ENCODE assay signal across 9 mouse cellular contexts in the genomic region with DNA sequence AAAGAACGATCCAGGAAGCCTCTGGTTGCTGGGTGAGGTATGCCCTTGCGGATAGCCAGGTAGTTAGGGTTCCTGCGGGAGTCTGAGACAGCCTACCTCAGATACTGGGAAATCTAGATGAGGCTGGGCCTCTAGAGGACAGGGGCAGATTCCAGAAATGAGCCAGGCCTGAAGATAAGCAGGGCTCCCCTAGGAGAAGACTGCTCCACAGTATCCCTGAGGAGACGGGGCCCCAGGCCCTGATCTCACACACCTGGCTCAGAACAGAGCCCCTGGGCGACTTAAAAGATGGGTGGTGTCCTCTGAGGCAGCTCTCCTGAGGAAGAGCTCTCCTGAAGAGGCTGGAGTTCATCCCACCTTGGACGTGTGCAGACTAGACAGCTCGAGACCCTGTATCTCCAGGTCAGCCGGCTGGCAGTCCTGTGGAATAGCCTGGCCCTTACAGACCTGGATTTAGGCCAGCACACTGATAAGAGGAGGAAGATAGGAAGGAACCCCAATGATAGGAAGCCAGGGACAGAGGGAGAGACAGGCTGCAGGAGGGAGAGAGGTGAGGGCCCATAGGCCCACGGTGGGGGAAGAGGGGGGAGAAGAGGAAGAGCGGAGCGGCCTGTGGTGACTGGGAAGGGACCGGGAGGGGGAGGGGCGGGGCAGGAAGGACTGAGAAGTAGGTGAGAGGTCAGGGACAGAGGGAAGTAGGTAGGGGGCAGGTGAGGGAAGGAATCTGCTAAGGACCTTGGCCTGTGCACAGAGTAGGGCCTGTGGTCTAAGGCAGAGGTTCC.
DNase-seq lines count a peak whose midpoint lies in the region; ATAC-seq and TF ChIP-seq lines count a peak whose summit lies in the region.
"Had no signal": no experiment of that assay in that cellular context is flagged by ENCODE, and none has a peak within 500 bp of the region (broad histone marks: within the 10 kb centered on the region; RNA-seq: fewer than 3 reads in every experiment).

No protein-coding gene starts in this region.

- DNase-seq in heart, adult 11 months: peak; percentile 92
- no peak for DNase-seq in heart, adult 2 months
- DNase-seq in lung, postnatal 0 days (ENCODE audit: low spot score): peak; percentile 32
- no peak for DNase-seq in lung, adult 18-20 months
- no peak for DNase-seq in right cerebral cortex, postnatal 10 days (ENCODE audit: low spot score in 2 of 2)

- no peak for TF ChIP-seq POLR2A in heart, adult 2 months (IDR thresholded peaks at IDR 0.05; ENCODE audit: insufficient read depth, low read depth, low read length)

- H3K4me1 ChIP-seq in heart, adult 2 months (ENCODE audit: control insufficient read depth, insufficient read depth, low read length): peaks cover 14% of the 10 kb centered on the region
- H3K4me1 ChIP-seq in lung, postnatal 0 days (ENCODE audit: insufficient read depth, low read depth, low read length): peaks cover 34% of the 10 kb centered on the region; the same call in 1 of the 2 replicates
- H3K4me1 ChIP-seq in limb, embryonic 12.5 days (replicated peaks): peaks cover 69% of the 10 kb centered on the region
- peaks cover 29% of the 10 kb centered on the region for H3K4me1 ChIP-seq in stomach, embryonic 14.5 days (ENCODE audit: control insufficient read depth, insufficient read depth, low read length)

- TF ChIP-seq EP300 in heart, adult 2 months (IDR thresholded peaks at IDR 0.05; ENCODE audit: insufficient read depth, low read depth, low read length): no peak
- no peak for TF ChIP-seq EP300 in lung, postnatal 0 days (IDR thresholded peaks at IDR 0.05)

- TF ChIP-seq CTCF in heart, adult 2 months (IDR thresholded peaks at IDR 0.05): no peak
- TF ChIP-seq CTCF in lung, postnatal 0 days (IDR thresholded peaks at IDR 0.05): no peak

- H3K27ac ChIP-seq in heart, adult 2 months: no peak overlapping the region
- no peak overlapping the region for H3K27ac ChIP-seq in lung, postnatal 0 days (ENCODE audit: low read length)
- 0 out of 2 replicates have a peak overlapping the region, but pooled peaks have one; percentile 36 for H3K27ac ChIP-seq in limb, embryonic 12.5 days
- H3K27ac ChIP-seq in stomach, embryonic 14.5 days (ENCODE audit: low read length): no peak overlapping the region
- H3K27ac ChIP-seq: midbrain, embryonic 12.5 days had no signal

- no peaks in the 10 kb centered on the region for H3K79me2 ChIP-seq in heart, adult 2 months (replicated peaks; ENCODE audit: control insufficient read depth, insufficient read depth, low read length)

- H3K9me3 ChIP-seq in lung, postnatal 0 days (ENCODE audit: low read length): no peaks in the 10 kb centered on the region
- H3K9me3 ChIP-seq in limb, embryonic 12.5 days: no peaks in the 10 kb centered on the region
- H3K9me3 ChIP-seq in stomach, embryonic 14.5 days (ENCODE audit: control insufficient read depth, low read depth, low read length): no peaks in the 10 kb centered on the region
- H3K9me3 ChIP-seq: midbrain, embryonic 12.5 days had no signal

- 46% methylated on average over 13 of the region's 13 CpGs for WGBS in heart, adult 2 months
- WGBS in lung, postnatal 0 days: 46% methylated on average over 12 of the region's 13 CpGs
- WGBS in limb, embryonic 12.5 days: 40% methylated on average over 13 of the region's 13 CpGs
- 52% methylated on average over 13 of the region's 13 CpGs for WGBS in stomach, embryonic 14.5 days

- H3K36me3 ChIP-seq in heart, adult 2 months (ENCODE audit: control insufficient read depth, insufficient read depth, low read length): no peaks in the 10 kb centered on the region
- no peaks in the 10 kb centered on the region for H3K36me3 ChIP-seq in lung, postnatal 0 days (ENCODE audit: insufficient read depth, low read length)
- H3K36me3 ChIP-seq in limb, embryonic 12.5 days: no peaks in the 10 kb centered on the region
- no peaks in the 10 kb centered on the region for H3K36me3 ChIP-seq in stomach, embryonic 14.5 days (ENCODE audit: control insufficient read depth, insufficient read depth, low read length)
- H3K36me3 ChIP-seq: midbrain, embryonic 12.5 days had no signal

- H3K4me2 ChIP-seq in lung, postnatal 0 days (replicated peaks; ENCODE audit: low read depth, low read length): no peak overlapping the region
- peak overlapping the region; percentile 3; the same call in 1 of the 2 replicates for H3K4me2 ChIP-seq in limb, embryonic 12.5 days
- no peak overlapping the region for H3K4me2 ChIP-seq in stomach, embryonic 14.5 days (replicated peaks; ENCODE audit: low read depth, low read length)
- H3K4me2 ChIP-seq: midbrain, embryonic 12.5 days had no signal

- ATAC-seq in lung, postnatal 0 days: peak; percentile 16; the same call in 1 of the 2 replicates
- no peak for ATAC-seq in limb, embryonic 12.5 days (ENCODE audit: insufficient number of reproducible peaks, insufficient read depth, low FRiP score, low TSS enrichment, low read depth)
- peak; percentile 14; the same call in 1 of the 2 replicates for ATAC-seq in stomach, embryonic 14.5 days (ENCODE audit: insufficient number of reproducible peaks, insufficient read depth, low FRiP score, low read depth)
- ATAC-seq in erythroid progenitor cell, adult 5-6 weeks (replicated peaks; ENCODE audit: low FRiP score, poor library complexity, severe bottlenecking): no peak

- H3K27me3 ChIP-seq in heart, adult 2 months (ENCODE audit: control insufficient read depth, insufficient read depth, low read length): no peaks in the 10 kb centered on the region
- no peaks in the 10 kb centered on the region for H3K27me3 ChIP-seq in lung, postnatal 0 days (replicated peaks; ENCODE audit: insufficient read depth, low read length)
- H3K27me3 ChIP-seq in limb, embryonic 12.5 days: peaks cover 32% of the 10 kb centered on the region
- H3K27me3 ChIP-seq in stomach, embryonic 14.5 days (ENCODE audit: control insufficient read depth, insufficient read depth, low read length): no peaks in the 10 kb centered on the region

- no peak overlapping the region for H3K4me3 ChIP-seq in heart, adult 2 months
- no peak overlapping the region for H3K4me3 ChIP-seq in lung, postnatal 0 days (ENCODE audit: low read depth, low read length)
- H3K4me3 ChIP-seq in limb, embryonic 12.5 days (replicated peaks): no peak overlapping the region
- no peak overlapping the region for H3K4me3 ChIP-seq in stomach, embryonic 14.5 days (ENCODE audit: low read depth, low read length)
- H3K4me3 ChIP-seq: midbrain, embryonic 12.5 days had no signal

- no peak overlapping the region for H3K9ac ChIP-seq in heart, adult 2 months (ENCODE audit: low read depth, low read length)
- H3K9ac ChIP-seq in lung, postnatal 0 days (replicated peaks; ENCODE audit: low read depth): no peak overlapping the region
- H3K9ac ChIP-seq in limb, embryonic 12.5 days (replicated peaks): 0 out of 2 replicates have a peak overlapping the region, but pooled peaks have one; percentile 19
- no peak overlapping the region for H3K9ac ChIP-seq in stomach, embryonic 14.5 days (replicated peaks; ENCODE audit: low read depth, low read length)
- H3K9ac ChIP-seq: midbrain, embryonic 12.5 days had no signal

- intact Hi-C loops in heart, adult 2 months (cut with DNase I): no loop called here

Comparison
In these comparisons a context has a peak if more than half of its experiments do, and no peak if none do; other contexts are left out.
1. DNase-seq: peak in heart, adult 11 months (single experiment) and lung, postnatal 0 days (single experiment); none in heart, adult 2 months (0 of 2), lung, adult 18-20 months (0 of 2) and right cerebral cortex, postnatal 10 days (0 of 2).
2. ATAC-seq: peak in lung, postnatal 0 days (single experiment) and stomach, embryonic 14.5 days (single experiment); none in limb, embryonic 12.5 days (single experiment) and erythroid progenitor cell, adult 5-6 weeks (single experiment).